Mouse (Mus musculus) v-Abl transformed pro-B cells (cell line): ENCODE data around the gene Sptan1.

Experiments used
- in situ Hi-C, 2 experiments: fragments of 400-800 bp; cut with MboI; formaldehyde crosslinking; loops; one replicate each; pipeline ENCODE4 v1.15.1; 2025; ENCODE audit not compliant: unreplicated experiment in 2 of 2

Gene Sptan1

GRCm38 (mm10) chr2:30077502-30078348, 112.4 kb downstream of the Sptan1 start, which contains the start of gene Pkn3:
Pkn3 (plus strand) TSS chr2:30077684.
- in situ Hi-C loops: no loop called here

GRCm38 (mm10) chr2:30078349-30078712, 113.0 kb downstream of the Sptan1 start:
- in situ Hi-C loops: no loop called here

- in situ Hi-C loops: no loop called here
Observed at GRCm38 (mm10) chr2:30078760-30079159, 113.4 kb downstream of the Sptan1 start.

GRCm38 (mm10) chr2:30080181-30080800, 114.9 kb downstream of the Sptan1 start:
- in situ Hi-C loops: no loop called here
